Mouse (Mus musculus): ENCODE results near the gene Spry1. TPM values are rescaled to one million over a fixed set of nuclear protein-coding genes. Genes with fewer than 3 reads are reported as not detected.

Gene Spry1
- polyA plus RNA-seq, 1 experiment from 2014 or later, result 4.4 TPM

DNA sequence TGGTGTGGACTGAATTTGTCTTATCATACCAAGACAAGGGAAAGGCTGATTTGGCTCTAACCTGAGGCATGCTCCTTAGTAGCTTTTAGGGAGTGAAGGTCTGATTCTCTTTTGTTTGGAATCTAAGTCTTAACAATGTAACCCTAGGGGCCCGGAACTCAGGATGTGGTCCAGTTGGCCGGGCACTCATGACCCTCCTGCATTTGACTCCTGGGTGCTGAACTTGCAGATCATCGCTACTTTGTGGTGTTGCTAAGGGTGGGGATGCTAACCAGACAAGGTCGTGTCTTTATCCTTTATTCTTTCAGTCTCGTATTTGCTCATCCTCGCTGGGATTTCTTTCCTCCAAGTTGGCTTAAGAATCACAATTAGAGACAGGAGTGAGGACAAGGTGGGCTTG is 47.0 kb downstream of the Spry1 start:
- Histone ChIP-seq H3K4me3 (peak overlapping the region; percentile 28), H3K4me1 (replicated peaks) (peaks cover 10% of the 10 kb centered on the region), H3K36me3 (no peaks in the 10 kb centered on the region), H3K4me2 (peak overlapping the region; percentile 50), H3K27ac (replicated peaks) (no peak overlapping the region), H3K27me3 (peaks cover 17% of the 10 kb centered on the region), H3K9ac (0 out of 2 replicates have a peak overlapping the region, but pooled peaks have one; percentile 36), H3K9me3 (no peaks in the 10 kb centered on the region)
- WGBS, result 28% methylated on average over 6 of the region's 6 CpGs
- ATAC-seq (ENCODE audit: low read depth), result no peak

- 30% methylated on average over 28 of the region's 28 CpGs for WGBS
- ATAC-seq (ENCODE audit: low read depth), result no peak
- peak overlapping the region; percentile 50 for H3K4me2 ChIP-seq
- no peaks in the 10 kb centered on the region for H3K36me3 ChIP-seq
- peak overlapping the region; percentile 28 for H3K4me3 ChIP-seq
- peaks cover 17% of the 10 kb centered on the region for H3K27me3 ChIP-seq
- H3K9ac ChIP-seq, result 0 out of 2 replicates have a peak overlapping the region, but pooled peaks have one; percentile 36
- peaks cover 10% of the 10 kb centered on the region for H3K4me1 ChIP-seq (replicated peaks)
- H3K9me3 ChIP-seq, result no peaks in the 10 kb centered on the region
- H3K27ac ChIP-seq (replicated peaks), result no peak overlapping the region
These were observed 47.6 kb downstream of the Spry1 start for GRCm38 (mm10) chr3:37687158-37687980.

DNA sequence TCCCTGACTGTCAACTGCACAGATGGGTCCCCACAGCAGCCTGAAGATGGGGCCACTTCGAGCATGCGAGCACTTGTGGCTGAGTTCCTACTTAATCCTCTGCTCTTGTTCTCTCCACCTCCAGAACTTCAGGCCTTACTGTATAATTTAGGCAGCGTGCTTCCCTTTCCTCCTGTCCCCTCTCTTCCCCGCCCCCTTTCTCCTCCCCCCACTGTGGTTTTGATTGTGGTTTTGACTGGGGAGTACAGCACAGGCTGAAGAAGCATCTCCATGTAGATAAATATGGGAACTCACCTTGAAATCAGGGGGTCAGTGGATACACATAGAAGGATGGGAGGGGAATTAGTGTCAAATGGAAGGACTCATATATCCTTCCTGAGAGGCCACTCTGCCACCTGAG is 53.2 kb downstream of the Spry1 start:
- ATAC-seq (ENCODE audit: low read depth), result no peak
- no peak overlapping the region for H3K27ac ChIP-seq (replicated peaks)
- H3K4me3 ChIP-seq, result no peak overlapping the region
- H3K4me1 ChIP-seq (replicated peaks), result no peaks in the 10 kb centered on the region
- WGBS, result 79% methylated on average over 4 of the region's 4 CpGs
- H3K9me3 ChIP-seq, result no peaks in the 10 kb centered on the region
- peaks cover 5% of the 10 kb centered on the region for H3K27me3 ChIP-seq
- H3K36me3 ChIP-seq, result no peaks in the 10 kb centered on the region
- no peak overlapping the region for H3K9ac ChIP-seq
- H3K4me2 ChIP-seq, result no peak overlapping the region

GRCm38 (mm10) chr3:37693552-37693951 is 53.8 kb downstream of the Spry1 start:
- Histone ChIP-seq H3K4me3 (no peak overlapping the region), H3K27me3 (no peaks in the 10 kb centered on the region; the same call in 1 of the 2 replicates), H3K36me3 (no peaks in the 10 kb centered on the region), H3K9me3 (no peaks in the 10 kb centered on the region), H3K9ac (no peak overlapping the region), H3K4me2 (no peak overlapping the region), H3K27ac (replicated peaks) (no peak overlapping the region), H3K4me1 (replicated peaks) (no peaks in the 10 kb centered on the region)
- 88% methylated on average over 8 of the region's 8 CpGs for WGBS
- no peak for ATAC-seq (ENCODE audit: low read depth)

Other genes with a start within 250 kb of the Spry1 start
- 32.6 and 35.7 TPM in 2 replicates for gene Spata5, start 220.1 kb upstream of the Spry1 start, polyA plus RNA-seq (2015; fragmentation: Nextera tagmentation; extraction: Ambion mirVana)
- 6.4 and 8.9 TPM in 2 replicates for gene Nudt6, start 219.7 kb upstream of the Spry1 start, polyA plus RNA-seq (2015; fragmentation: Nextera tagmentation; extraction: Ambion mirVana)
- gene Gm5148, start 84.5 kb downstream of the Spry1 start, polyA plus RNA-seq (2015; fragmentation: Nextera tagmentation; extraction: Ambion mirVana), result 7.3 TPM in 2 replicates

All from neural tube, embryonic 13.5 days (tissue).